Mouse (Mus musculus) heart, embryonic 12.5 days (tissue): ENCODE measurements around the gene Agrp. TPM values are rescaled to one million over a fixed set of nuclear protein-coding genes. Genes with fewer than 3 reads are reported as not detected.

Source experiments
- ATAC-seq: fragments of 200-750 bp; cut with Nextera tagmentation; 2 replicates; pipeline ENCODE4 v1.8.0; 2017; ENCODE audit warnings: moderate TSS enrichment, moderate library complexity; ENCODE audit not compliant: insufficient number of reproducible peaks, low FRiP score
- H3K27ac ChIP-seq: fragments of 300-500 bp; sonication (generic); 2 replicates; pipeline ENCODE4 v1.5.1; 2016; ENCODE audit warnings: mild to moderate bottlenecking, moderate library complexity; ENCODE audit not compliant: poor library complexity, severe bottlenecking
- H3K27me3 ChIP-seq: fragments of 300-500 bp; sonication (generic); replicated peaks from 2 replicates; pipeline ENCODE4 v1.6.1; 2016; ENCODE audit warnings: mild to moderate bottlenecking, moderate library complexity
- H3K36me3 ChIP-seq: fragments of 300-500 bp; sonication (generic); 2 replicates; pipeline ENCODE4 v1.6.1; 2016; ENCODE audit warnings: mild to moderate bottlenecking, moderate library complexity
- H3K4me1 ChIP-seq: fragments of 300-500 bp; sonication (generic); replicated peaks from 2 replicates; pipeline ENCODE4 v1.6.1; 2016; ENCODE audit warnings: mild to moderate bottlenecking
- H3K4me2 ChIP-seq: fragments of 300-500 bp; sonication (generic); 2 replicates; pipeline ENCODE4 v1.6.1; 2016; ENCODE audit warnings: mild to moderate bottlenecking, moderate library complexity
- H3K4me3 ChIP-seq: fragments of 300-500 bp; sonication (generic); 2 replicates; pipeline ENCODE4 v1.5.1; 2016; ENCODE audit warnings: mild to moderate bottlenecking
- H3K9ac ChIP-seq: fragments of 300-500 bp; sonication (generic); 2 replicates; pipeline ENCODE4 v1.6.1; 2016; ENCODE audit warnings: mild to moderate bottlenecking, moderate library complexity
- H3K9me3 ChIP-seq: fragments of 300-500 bp; sonication (generic); replicated peaks from 2 replicates; pipeline ENCODE4 v1.6.1; 2016; ENCODE audit warnings: mild to moderate bottlenecking, moderate library complexity
- WGBS: fragments of 180-500 bp; shearing (Covaris S2); methylation state at CpG from one replicate; pipeline ENCODE4 v1.1.7; 2016; 5-methylcytosine and 5-hydroxymethylcytosine counted together
- microRNA counts: library from miRNA; unstranded; fragments of <30 nt; microRNA quantifications from one replicate; lab custom pipeline; 2017
- microRNA-seq: library from miRNA; unstranded; fragments of <30 nt; microRNA quantifications from one replicate; pipeline ENCODE4, GENCODE M21; 2017
- polyA plus RNA-seq: library from polyadenylated mRNA; unstranded; fragments of >200 nt; fragmentation: Nextera tagmentation; extraction: Ambion mirVana; gene quantifications from 2 replicates; pipeline ENCODE4 v1.2.1, GENCODE M21; 2016

Gene Agrp
- polyA plus RNA-seq, 1 experiment from 2014 or later: 0.64 TPM

- peak; percentile 54 for ATAC-seq
- H3K27ac ChIP-seq: no peak within 1 kb of the TSS
- H3K36me3 ChIP-seq: peaks cover 14% of the 10 kb centered on the region
- WGBS: under 1% methylated on average over 62 of the region's 68 CpGs
- H3K4me3 ChIP-seq: peak within 1 kb of the TSS; percentile 60
- peaks cover 39% of the 10 kb centered on the region for H3K27me3 ChIP-seq
- H3K4me2 ChIP-seq: peak within 1 kb of the TSS; percentile 96
- peaks cover 51% of the 10 kb centered on the region for H3K4me1 ChIP-seq
- H3K9me3 ChIP-seq: no peaks in the 10 kb centered on the region
- H3K9ac ChIP-seq: peak within 1 kb of the TSS; percentile 74
Observed at GRCm38 (mm10) chr8:105518436-105519313, 118.5 kb downstream of the Agrp start, which contains the start of gene Hsd11b2. Gene Hsd11b2 (plus strand): TSS chr8:105518755.

GRCm38 (mm10) chr8:105517346-105517745, 119.8 kb downstream of the Agrp start:
- no peak overlapping the region for H3K4me3 ChIP-seq
- 36% methylated on average over 8 of the region's 8 CpGs for WGBS
- 0 out of 2 replicates have a peak overlapping the region, but pooled peaks have one; percentile 5 for H3K4me2 ChIP-seq
- ATAC-seq: no peak
- H3K9ac ChIP-seq: no peak overlapping the region
- peaks cover 39% of the 10 kb centered on the region for H3K27me3 ChIP-seq
- H3K9me3 ChIP-seq: no peaks in the 10 kb centered on the region
- H3K36me3 ChIP-seq: peaks cover 6% of the 10 kb centered on the region; the same call in 1 of the 2 replicates
- peaks cover 51% of the 10 kb centered on the region for H3K4me1 ChIP-seq
- H3K27ac ChIP-seq: no peak overlapping the region

MicroRNAs encoded within 50 kb of the gene (microRNA counts, 519-probe panel; counts per million panel counts)
- 3,428 counts per million, percentile 17 among the panel's probes with 10 or more counts for microRNA mmu-miR-1966 (lab: Ali Mortazavi, UCI)

Small RNA genes within 50 kb of the gene (microRNA-seq; reads per million reads assigned to microRNA genes)
- not detected for gene Mir1966

Other genes with a start within 250 kb of the Agrp start
- gene Kctd19, start 223.9 kb downstream of the Agrp start, polyA plus RNA-seq: not detected in 2 replicates
- 0.13 TPM in 1 of 2 replicates, not detected in the other for gene Lrrc36, start 223.8 kb downstream of the Agrp start, polyA plus RNA-seq
- gene Tppp3, start 165.9 kb downstream of the Agrp start, polyA plus RNA-seq: 13.8 and 14.4 TPM in 2 replicates
- gene Zdhhc1, start 140.5 kb downstream of the Agrp start, polyA plus RNA-seq: 23.1 and 23.3 TPM in 2 replicates
- 1.7 and 1.9 TPM in 2 replicates for gene Hsd11b2, start 118.6 kb downstream of the Agrp start, polyA plus RNA-seq
- gene Atp6v0d1, start 71.3 kb downstream of the Agrp start, polyA plus RNA-seq: 51.4 and 52.9 TPM in 2 replicates
- 32.8 and 33.4 TPM in 2 replicates for gene Ripor1, start 32.1 kb downstream of the Agrp start, polyA plus RNA-seq
- gene Ctcf, start 825 bp downstream of the Agrp start, polyA plus RNA-seq: 66.1 and 75.9 TPM in 2 replicates
- gene Carmil2, start 48.9 kb upstream of the Agrp start, polyA plus RNA-seq: 0.45 and 0.54 TPM in 2 replicates
- gene Acd, start 63.7 kb upstream of the Agrp start, polyA plus RNA-seq: 37.6 and 38.1 TPM in 2 replicates
- gene Pard6a, start 63.8 kb upstream of the Agrp start, polyA plus RNA-seq: 14.0 and 14.5 TPM in 2 replicates
- gene 4933405L10Rik, start 70.3 kb upstream of the Agrp start, polyA plus RNA-seq: not detected in 2 replicates
- gene Enkd1, start 70.8 kb upstream of the Agrp start, polyA plus RNA-seq: 13.5 and 14.5 TPM in 2 replicates
- 10.2 and 10.9 TPM in 2 replicates for gene Gfod2, start 121.3 kb upstream of the Agrp start, polyA plus RNA-seq
- 11.0 and 11.3 TPM in 2 replicates for gene Ranbp10, start 190.0 kb upstream of the Agrp start, polyA plus RNA-seq
- 0.14 and 0.15 TPM in 2 replicates for gene Tsnaxip1, start 190.3 kb upstream of the Agrp start, polyA plus RNA-seq
- 42.8 and 46.9 TPM in 2 replicates for gene Cenpt, start 215.9 kb upstream of the Agrp start, polyA plus RNA-seq
- 53.8 and 59.3 TPM in 2 replicates for gene Thap11, start 217.7 kb upstream of the Agrp start, polyA plus RNA-seq
- 201 and 224 TPM in 2 replicates for gene Nutf2, start 223.2 kb upstream of the Agrp start, polyA plus RNA-seq
- gene Edc4, start 243.5 kb upstream of the Agrp start, polyA plus RNA-seq: 42.2 and 43.9 TPM in 2 replicates